Mouse (Mus musculus): ENCODE measurements around the gene Abcg2.

DNA sequence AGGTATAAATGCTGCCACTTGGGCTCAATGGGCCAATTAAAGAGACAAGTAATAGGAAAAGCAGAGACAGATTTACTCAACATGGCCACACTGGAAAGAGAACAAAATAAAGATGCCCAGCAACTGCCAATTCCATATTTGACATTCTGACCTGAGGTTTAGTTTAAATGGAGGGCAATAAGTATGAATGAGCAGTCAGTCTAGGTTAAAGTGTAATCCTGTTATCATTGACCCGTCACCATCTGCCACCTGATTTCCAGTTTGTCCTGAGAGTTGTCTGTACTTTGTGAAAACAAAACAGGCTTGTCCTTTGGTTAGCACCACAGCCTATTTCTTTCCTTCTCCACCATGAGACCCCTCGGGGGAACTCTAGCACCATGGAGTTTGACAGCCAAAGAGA is 44.9 kb downstream of the Abcg2 start:
- no peak for TF ChIP-seq CTCF (IDR thresholded peaks at IDR 0.05; ENCODE audit: insufficient read depth, low read depth, low read length)
- TF ChIP-seq POLR2A (IDR thresholded peaks at IDR 0.05; ENCODE audit: insufficient read depth, low read depth, low read length), result no peak

All from olfactory bulb, adult 2 months (tissue).